Mouse (Mus musculus) T-helper 2 cell (primary cell): ENCODE data around the gene C330007P06Rik.

Experiments used
- in situ Hi-C: fragments of 300-600 bp; cut with MboI, MseI; formaldehyde crosslinking; loops from one replicate; pipeline ENCODE4 v1.15.1; 2025; ENCODE audit warnings: high pct_unique_total_duplicates

Gene C330007P06Rik

GRCm38 (mm10) chrX:36837069-36837676 is 36.7 kb downstream of the C330007P06Rik start:
- in situ Hi-C loops: no loop called here

GRCm38 (mm10) chrX:36833397-36834084 is 40.4 kb downstream of the C330007P06Rik start:
- in situ Hi-C loops: no loop called here

GRCm38 (mm10) chrX:36831632-36832031 is 42.3 kb downstream of the C330007P06Rik start:
- in situ Hi-C loops: no loop called here

- in situ Hi-C loops: no loop called here
Observed at GRCm38 (mm10) chrX:36830271-36830670, 43.6 kb downstream of the C330007P06Rik start.

- in situ Hi-C loops: no loop called here
Observed at GRCm38 (mm10) chrX:36826873-36827272, 47.0 kb downstream of the C330007P06Rik start.

- in situ Hi-C loops: no loop called here
Observed at GRCm38 (mm10) chrX:36825032-36825431, 48.9 kb downstream of the C330007P06Rik start.

GRCm38 (mm10) chrX:36823932-36824711 is 49.8 kb downstream of the C330007P06Rik start:
- in situ Hi-C loops: no loop called here

- in situ Hi-C loops: no loop called here
Observed at GRCm38 (mm10) chrX:36820201-36820600, 53.7 kb downstream of the C330007P06Rik start.

GRCm38 (mm10) chrX:36819575-36819974 is 54.3 kb downstream of the C330007P06Rik start:
- in situ Hi-C loops: no loop called here

- in situ Hi-C loops: no loop called here
Observed at GRCm38 (mm10) chrX:36816953-36817441, 56.9 kb downstream of the C330007P06Rik start.

- in situ Hi-C loops: no loop called here
Observed at GRCm38 (mm10) chrX:36816368-36816899, 57.5 kb downstream of the C330007P06Rik start.

GRCm38 (mm10) chrX:36815439-36815838 is 58.5 kb downstream of the C330007P06Rik start:
- in situ Hi-C loops: no loop called here

GRCm38 (mm10) chrX:36815022-36815421 is 58.9 kb downstream of the C330007P06Rik start:
- in situ Hi-C loops: no loop called here

GRCm38 (mm10) chrX:36814161-36814836 is 59.6 kb downstream of the C330007P06Rik start:
- in situ Hi-C loops: loop anchor here (5.0 kb wide), 1 partner anchor 52 kb away; no protein-coding TSS in a partner anchor

GRCm38 (mm10) chrX:36811377-36811776 is 62.5 kb downstream of the C330007P06Rik start:
- in situ Hi-C loops: loop anchor here (5.0 kb wide), 1 partner anchor 49 kb away; no protein-coding TSS in a partner anchor

GRCm38 (mm10) chrX:36808318-36808683 is 65.6 kb downstream of the C330007P06Rik start:
- in situ Hi-C loops: no loop called here

GRCm38 (mm10) chrX:36807360-36808317 is 66.3 kb downstream of the C330007P06Rik start:
- in situ Hi-C loops: no loop called here

- in situ Hi-C loops: no loop called here
Observed at GRCm38 (mm10) chrX:36805466-36806235, 68.3 kb downstream of the C330007P06Rik start.

GRCm38 (mm10) chrX:36804196-36804595 is 69.7 kb downstream of the C330007P06Rik start:
- in situ Hi-C loops: no loop called here
